Mouse (Mus musculus) midbrain, embryonic 14.5 days (tissue): Measurements from ENCODE around the gene Thada. TPM values are rescaled to one million over a fixed set of nuclear protein-coding genes. Genes with fewer than 3 reads are reported as not detected.

Source experiments
- ATAC-seq: fragments of 200-750 bp; cut with Nextera tagmentation; 2 replicates; pipeline ENCODE4 v1.8.0; 2017; ENCODE audit warnings: moderate number of reproducible peaks, moderate library complexity; ENCODE audit not compliant: low FRiP score, low TSS enrichment
- DNase-seq: peaks from one replicate; pipeline ENCODE4 v3.0.0-alpha.2; 2015
- H3K27ac ChIP-seq: fragments of 300-500 bp; sonication (generic); replicated peaks from 2 replicates; pipeline ENCODE4 v1.5.1; 2014; ENCODE audit warnings: mild to moderate bottlenecking, low read depth, low read length, moderate library complexity
- H3K27me3 ChIP-seq: fragments of 300-500 bp; sonication (generic); 2 replicates; pipeline ENCODE4 v1.6.1; 2014; ENCODE audit warnings: low read length, control low read depth, mixed read lengths; ENCODE audit not compliant: control insufficient read depth, insufficient read depth
- H3K36me3 ChIP-seq: fragments of 300-500 bp; sonication (generic); 2 replicates; pipeline ENCODE4 v1.6.1; 2014; ENCODE audit warnings: low read length, control low read depth; ENCODE audit not compliant: control insufficient read depth, insufficient read depth
- H3K4me1 ChIP-seq: fragments of 300-500 bp; sonication (generic); 2 replicates; pipeline ENCODE4 v1.6.1; 2014; ENCODE audit warnings: mild to moderate bottlenecking, antibody characterized with exemption, low read length, control low read depth; ENCODE audit not compliant: control insufficient read depth, insufficient read depth
- H3K4me2 ChIP-seq: fragments of 300-500 bp; sonication (generic); 2 replicates; pipeline ENCODE4 v1.6.1; 2014; ENCODE audit warnings: mild to moderate bottlenecking, low read length, moderate library complexity
- H3K4me3 ChIP-seq: fragments of 300-500 bp; sonication (generic); replicated peaks from 2 replicates; pipeline ENCODE4 v1.5.1; 2014; ENCODE audit warnings: low read depth, low read length
- H3K9ac ChIP-seq: fragments of 300-500 bp; sonication (generic); replicated peaks from 2 replicates; pipeline ENCODE4 v1.6.1; 2014; ENCODE audit warnings: mild to moderate bottlenecking, low read length, moderate library complexity
- H3K9me3 ChIP-seq: fragments of 300-500 bp; sonication (generic); 2 replicates; pipeline ENCODE4 v1.6.1; 2016; ENCODE audit warnings: low read length, control low read depth, mixed read lengths; ENCODE audit not compliant: control insufficient read depth
- WGBS: fragments of 180-500 bp; shearing (Covaris S2); extraction: QIAGEN DNeasy Blood & Tissue Kit; methylation state at CpG from one replicate; pipeline ENCODE4 v1.1.7; 2014; 5-methylcytosine and 5-hydroxymethylcytosine counted together
- polyA plus RNA-seq: library from polyadenylated mRNA; unstranded; fragments of >200 nt; fragmentation: Nextera tagmentation; extraction: Ambion mirVana; gene quantifications from 2 replicates; pipeline ENCODE4 v1.2.1, GENCODE M21; 2014

Gene Thada
- polyA plus RNA-seq, 1 experiment from 2014 or later = 9.5 TPM

- H3K27ac ChIP-seq = no peak overlapping the region
- no peak for ATAC-seq
- no peaks in the 10 kb centered on the region for H3K27me3 ChIP-seq
- WGBS = 84% methylated on average over 4 of the region's 4 CpGs
- no peak overlapping the region for H3K9ac ChIP-seq
- H3K4me1 ChIP-seq = no peaks in the 10 kb centered on the region
- H3K4me3 ChIP-seq = no peak overlapping the region
- H3K4me2 ChIP-seq = no peak overlapping the region
- no peaks in the 10 kb centered on the region for H3K9me3 ChIP-seq
- peaks cover 50% of the 10 kb centered on the region for H3K36me3 ChIP-seq
- no peak for DNase-seq
Observed at GRCm38 (mm10) chr17:84422001-84422785, 43.8 kb downstream of the Thada start.

- no peak overlapping the region for H3K27ac ChIP-seq
- H3K4me3 ChIP-seq = no peak overlapping the region
- DNase-seq = peak; percentile 31
- H3K9ac ChIP-seq = no peak overlapping the region
- no peak overlapping the region for H3K4me2 ChIP-seq
- no peaks in the 10 kb centered on the region for H3K27me3 ChIP-seq
- H3K9me3 ChIP-seq = no peaks in the 10 kb centered on the region
- peaks cover 41% of the 10 kb centered on the region for H3K36me3 ChIP-seq
- H3K4me1 ChIP-seq = no peaks in the 10 kb centered on the region
- WGBS = 94% methylated on average over 4 of the region's 4 CpGs
- ATAC-seq = no peak
Observed at GRCm38 (mm10) chr17:84421042-84421441, 45.0 kb downstream of the Thada start.

GRCm38 (mm10) chr17:84420276-84420639, 45.7 kb downstream of the Thada start:
- WGBS = 72% methylated on average over 3 of the region's 3 CpGs
- ATAC-seq = no peak
- H3K4me2 ChIP-seq = no peak overlapping the region

GRCm38 (mm10) chr17:84419326-84420275, 46.4 kb downstream of the Thada start:
- Histone ChIP-seq H3K36me3 (peaks cover 30% of the 10 kb centered on the region), H3K27ac (no peak overlapping the region)

More at GRCm38 (mm10) chr17:84420276-84420639, 45.7 kb downstream of the Thada start:
- Histone ChIP-seq H3K27me3 (no peaks in the 10 kb centered on the region), H3K9ac (no peak overlapping the region), H3K4me3 (no peak overlapping the region), H3K4me1 (no peaks in the 10 kb centered on the region), H3K27ac (no peak overlapping the region), H3K9me3 (no peaks in the 10 kb centered on the region), H3K36me3 (peaks cover 36% of the 10 kb centered on the region)
- no peak for DNase-seq

GRCm38 (mm10) chr17:84415936-84416335, 50.1 kb downstream of the Thada start:
- no peaks in the 10 kb centered on the region for H3K27me3 ChIP-seq
- no peak overlapping the region for H3K4me3 ChIP-seq
- no peak for ATAC-seq
- no peak overlapping the region for H3K27ac ChIP-seq
- 92% methylated on average over 3 of the region's 3 CpGs for WGBS
- peaks cover 12% of the 10 kb centered on the region for H3K36me3 ChIP-seq
- H3K9ac ChIP-seq = no peak overlapping the region
- no peaks in the 10 kb centered on the region for H3K4me1 ChIP-seq
- H3K9me3 ChIP-seq = no peaks in the 10 kb centered on the region
- H3K4me2 ChIP-seq = no peak overlapping the region
- no peak for DNase-seq

More at GRCm38 (mm10) chr17:84419326-84420275, 46.4 kb downstream of the Thada start:
- Histone ChIP-seq H3K4me1 (no peaks in the 10 kb centered on the region), H3K4me3 (no peak overlapping the region), H3K27me3 (no peaks in the 10 kb centered on the region), H3K4me2 (no peak overlapping the region), H3K9ac (no peak overlapping the region), H3K9me3 (no peaks in the 10 kb centered on the region)
- ATAC-seq (no peak), DNase-seq (no peak)
- 76% methylated on average over 11 of the region's 11 CpGs for WGBS

GRCm38 (mm10) chr17:84408731-84409130, 57.3 kb downstream of the Thada start:
- H3K4me2 ChIP-seq = no peak overlapping the region
- no peaks in the 10 kb centered on the region for H3K4me1 ChIP-seq
- DNase-seq = no peak
- H3K27me3 ChIP-seq = no peaks in the 10 kb centered on the region
- 82% methylated on average over 1 of the region's 1 CpGs for WGBS
- no peak overlapping the region for H3K27ac ChIP-seq
- H3K36me3 ChIP-seq = no peaks in the 10 kb centered on the region
- no peak for ATAC-seq
- no peak overlapping the region for H3K9ac ChIP-seq
- no peaks in the 10 kb centered on the region for H3K9me3 ChIP-seq
- no peak overlapping the region for H3K4me3 ChIP-seq

- DNase-seq = no peak
- no peaks in the 10 kb centered on the region for H3K27me3 ChIP-seq
- 87% methylated on average over 6 of the region's 6 CpGs for WGBS
Observed at GRCm38 (mm10) chr17:84405616-84406015, 60.4 kb downstream of the Thada start.

GRCm38 (mm10) chr17:84401796-84402195, 64.2 kb downstream of the Thada start:
- no peak overlapping the region for H3K4me3 ChIP-seq
- ATAC-seq (no peak), DNase-seq (no peak)
- no peak overlapping the region for H3K9ac ChIP-seq
- no peak overlapping the region for H3K4me2 ChIP-seq
- H3K4me1 ChIP-seq = no peaks in the 10 kb centered on the region
- no peaks in the 10 kb centered on the region for H3K27me3 ChIP-seq
- WGBS = 90% methylated on average over 5 of the region's 5 CpGs
- H3K36me3 ChIP-seq = peaks cover 11% of the 10 kb centered on the region
- H3K9me3 ChIP-seq = no peaks in the 10 kb centered on the region
- no peak overlapping the region for H3K27ac ChIP-seq

More at GRCm38 (mm10) chr17:84405616-84406015, 60.4 kb downstream of the Thada start:
- H3K4me1 ChIP-seq = no peaks in the 10 kb centered on the region
- no peaks in the 10 kb centered on the region for H3K36me3 ChIP-seq
- H3K9me3 ChIP-seq = no peaks in the 10 kb centered on the region
- H3K4me2 ChIP-seq = no peak overlapping the region
- H3K4me3 ChIP-seq = no peak overlapping the region
- no peak for ATAC-seq
- no peak overlapping the region for H3K9ac ChIP-seq
- H3K27ac ChIP-seq = no peak overlapping the region
